Mouse (Mus musculus) bone marrow macrophage, adult 2 months (primary cell): ENCODE results near the gene Rplp2. TPM values are rescaled to one million over a fixed set of nuclear protein-coding genes. Genes with fewer than 3 reads are reported as not detected.

ENCODE experiments used
- H3K27ac ChIP-seq: 2 replicates; pipeline ENCODE4 v1.5.1; 2012; ENCODE audit warnings: low read depth, low read length; ENCODE audit not compliant: insufficient read depth
- H3K4me1 ChIP-seq: 2 replicates; pipeline ENCODE4 v1.6.1; 2012; ENCODE audit warnings: low read length; ENCODE audit not compliant: control insufficient read depth, insufficient read depth
- H3K4me3 ChIP-seq: 2 replicates; pipeline ENCODE4 v1.5.1; 2012; ENCODE audit warnings: mild to moderate bottlenecking, low read length, moderate library complexity; ENCODE audit not compliant: insufficient read depth
- CTCF ChIP-seq: IDR thresholded peaks from 2 replicates; pipeline ENCODE4 v1.5.1; 2012; ENCODE audit warnings: low read depth, mild to moderate bottlenecking, low read length, moderate library complexity
- POLR2A ChIP-seq: IDR thresholded peaks from 2 replicates; pipeline ENCODE4 v1.6.1; 2012; ENCODE audit warnings: mild to moderate bottlenecking, low read depth, low read length, borderline replicate concordance
- polyA plus RNA-seq: library from polyadenylated mRNA; stranded (reverse); fragments of >200 nt; gene quantifications from 2 replicates; pipeline ENCODE4 v1.2.4, GENCODE M21; 2012; ENCODE audit not compliant: missing spikeins, insufficient read depth, insufficient read length

Gene Rplp2
- polyA plus RNA-seq, 1 experiment: 2,115 TPM

DNA sequence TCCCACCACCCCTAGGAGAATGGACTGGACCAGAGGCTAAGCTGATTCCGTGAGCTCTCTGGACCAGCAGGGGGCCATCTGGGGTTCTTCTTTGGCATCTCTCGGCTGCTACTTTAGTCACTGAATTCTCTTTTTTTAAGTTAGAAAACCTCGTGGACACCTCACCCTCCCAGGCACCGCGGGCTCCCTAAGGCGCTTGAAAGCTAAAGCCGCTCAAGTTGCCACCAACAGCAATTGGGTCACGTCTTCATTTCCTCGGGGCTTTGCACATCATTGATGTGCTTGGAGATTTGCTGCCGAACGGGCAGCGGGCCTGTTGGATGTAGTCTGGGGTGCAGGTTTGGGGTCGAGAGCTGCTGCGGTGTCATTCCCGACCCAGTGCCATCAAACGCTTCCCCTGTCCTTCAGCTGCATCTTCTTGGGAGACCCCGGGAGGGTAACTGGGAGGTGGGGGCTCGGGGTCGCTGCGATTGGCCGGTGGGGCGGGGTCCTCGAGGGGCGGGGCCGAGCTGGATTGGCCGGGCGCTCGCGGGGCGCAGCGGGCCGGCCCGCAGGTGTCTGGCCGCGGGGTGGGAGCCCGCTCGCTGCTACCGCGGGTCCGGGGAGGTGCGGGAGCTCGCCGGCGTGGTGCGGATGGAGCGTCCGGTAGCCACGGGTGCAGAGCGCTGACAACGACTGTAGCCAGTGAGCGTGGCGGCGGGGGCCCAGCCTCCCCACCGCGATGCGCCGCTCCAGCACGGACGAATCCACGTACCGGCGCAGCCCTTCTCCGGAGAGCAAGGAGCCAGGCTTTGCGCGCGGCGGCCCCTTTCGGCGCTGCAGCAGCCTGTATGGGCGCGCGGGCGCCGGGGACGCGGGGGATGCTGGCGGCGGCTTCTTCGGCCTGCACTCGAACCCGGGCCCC is 34.6 kb downstream of the Rplp2 start:
- H3K4me3 ChIP-seq: no peak overlapping the region
- no peak overlapping the region for H3K27ac ChIP-seq
- TF ChIP-seq CTCF: no peak
- TF ChIP-seq POLR2A: no peak
- peaks cover 25% of the 10 kb centered on the region for H3K4me1 ChIP-seq

DNA sequence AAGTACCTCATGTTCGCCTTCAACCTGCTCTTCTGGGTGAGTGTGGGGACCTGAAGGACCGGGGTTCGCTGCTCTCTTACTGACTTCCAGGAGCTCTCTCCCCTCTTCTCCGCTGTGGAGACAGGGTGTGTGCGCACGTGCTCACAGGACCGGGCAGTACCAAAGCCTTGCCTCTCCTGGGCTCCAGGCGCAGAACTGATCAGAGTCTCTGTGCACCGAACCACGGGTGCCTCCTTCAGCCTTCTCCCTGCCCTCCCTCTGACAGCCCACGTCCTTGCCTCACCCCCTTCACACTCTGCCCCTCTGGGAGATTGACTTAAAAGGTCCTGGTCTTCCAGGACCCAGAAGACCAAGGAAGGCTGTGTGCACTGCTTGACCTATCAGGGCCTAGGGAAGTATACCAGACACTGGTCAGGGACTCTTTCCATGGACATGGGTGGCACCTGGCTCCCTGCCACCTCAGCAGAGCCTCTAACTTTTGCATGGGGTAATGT is 35.4 kb downstream of the Rplp2 start:
- Histone ChIP-seq H3K27ac (no peak overlapping the region), H3K4me1 (peaks cover 29% of the 10 kb centered on the region), H3K4me3 (no peak overlapping the region)
- TF ChIP-seq CTCF (no peak), POLR2A (no peak)

DNA sequence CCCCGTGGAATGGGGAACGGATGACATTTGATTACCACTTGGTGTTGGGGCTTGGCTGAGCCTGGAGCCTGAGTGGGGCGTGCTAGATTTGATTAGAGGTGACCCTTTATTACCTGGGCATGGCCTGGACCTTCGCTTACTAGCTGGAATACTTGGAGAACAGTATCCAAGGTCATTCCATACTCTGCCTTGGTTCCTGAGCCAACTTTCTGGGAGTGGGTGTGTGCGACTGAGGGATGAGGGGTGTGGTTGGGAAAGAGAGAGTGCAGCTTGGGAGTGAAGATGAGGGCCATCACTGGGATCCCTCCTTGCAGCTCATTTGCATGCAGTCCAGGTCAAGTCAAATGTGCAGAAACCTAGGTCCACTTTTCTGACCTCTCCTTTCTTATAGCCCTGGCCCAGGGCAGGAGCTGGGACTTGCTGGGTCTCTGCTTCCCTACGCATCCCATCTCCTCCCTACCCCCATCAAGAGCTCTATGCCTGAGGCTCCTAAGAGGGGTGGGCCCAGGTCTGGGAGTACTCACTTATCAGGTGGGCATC is 36.0 kb downstream of the Rplp2 start:
- Histone ChIP-seq H3K27ac (no peak overlapping the region), H3K4me1 (peaks cover 29% of the 10 kb centered on the region), H3K4me3 (no peak overlapping the region)
- TF ChIP-seq CTCF (no peak), POLR2A (no peak)

DNA sequence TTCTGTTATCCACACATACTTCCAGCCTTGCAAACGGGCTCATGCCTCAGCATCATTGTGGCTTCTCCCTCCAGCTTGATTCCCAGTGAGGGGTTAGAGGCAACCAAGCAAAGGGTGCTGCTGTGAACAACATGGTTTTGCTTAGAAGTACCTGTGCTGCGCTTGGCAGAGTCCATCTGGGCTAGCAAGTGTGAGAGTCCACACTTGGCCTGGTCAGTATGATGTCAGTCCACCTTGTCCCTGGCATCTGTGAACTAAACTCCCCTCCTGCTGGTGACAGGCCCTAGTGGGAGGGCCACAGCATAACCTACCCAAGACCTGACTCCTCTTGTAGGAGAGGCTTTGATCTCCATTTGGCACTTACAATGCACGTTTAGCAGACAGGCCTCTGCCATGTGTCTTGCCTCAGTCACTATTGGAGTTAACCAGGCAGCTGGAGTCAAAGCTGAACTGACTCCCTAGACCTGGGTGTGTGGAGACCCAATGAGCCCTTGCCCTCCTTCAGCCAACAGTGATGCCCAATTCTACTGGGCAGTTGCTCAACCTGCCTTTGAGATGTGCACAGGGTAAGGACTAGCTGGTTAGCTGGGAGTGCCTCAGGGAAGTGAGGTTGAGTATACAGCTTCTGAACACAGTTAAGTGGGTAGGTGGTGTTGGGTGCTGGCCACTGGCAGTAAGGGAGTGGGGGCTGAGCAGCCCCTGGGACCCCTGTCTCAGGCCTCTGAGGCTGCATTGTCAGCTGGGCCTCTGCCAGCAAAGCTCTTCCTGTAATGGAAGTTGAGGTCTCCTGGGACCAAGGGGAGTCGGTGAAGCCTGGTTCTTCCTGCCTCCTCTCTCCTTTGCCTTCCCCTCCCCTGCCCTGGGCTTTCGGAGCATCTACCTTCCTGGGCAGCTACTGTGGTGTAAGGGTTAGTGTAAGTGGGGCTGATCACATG is 37.3 kb downstream of the Rplp2 start:
- TF ChIP-seq POLR2A (no peak), CTCF (no peak)
- Histone ChIP-seq H3K4me1 (peaks cover 31% of the 10 kb centered on the region), H3K4me3 (no peak overlapping the region), H3K27ac (no peak overlapping the region)

DNA sequence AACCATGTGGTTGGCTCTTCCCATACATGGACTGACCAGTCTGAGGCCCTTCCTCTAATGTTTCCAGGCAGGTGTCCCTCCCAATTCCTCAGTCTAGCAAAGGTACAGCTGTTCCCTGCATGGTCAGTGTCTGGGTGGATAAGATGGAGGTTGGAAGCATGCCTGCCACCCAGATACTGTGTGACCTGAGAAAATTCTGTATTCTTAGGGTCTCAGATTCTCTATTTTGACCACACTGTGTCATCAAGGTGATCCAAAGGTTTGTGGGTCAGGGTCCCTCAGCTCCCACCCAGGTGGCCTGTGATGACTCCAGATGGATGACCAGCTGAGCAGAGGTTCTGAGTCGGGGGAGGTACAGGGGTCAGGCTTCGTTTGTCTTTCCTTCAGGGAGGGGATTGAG is 38.0 kb downstream of the Rplp2 start:
- Histone ChIP-seq H3K27ac (no peak overlapping the region), H3K4me1 (peaks cover 35% of the 10 kb centered on the region), H3K4me3 (no peak overlapping the region)
- TF ChIP-seq CTCF: no peak
- no peak for TF ChIP-seq POLR2A

DNA sequence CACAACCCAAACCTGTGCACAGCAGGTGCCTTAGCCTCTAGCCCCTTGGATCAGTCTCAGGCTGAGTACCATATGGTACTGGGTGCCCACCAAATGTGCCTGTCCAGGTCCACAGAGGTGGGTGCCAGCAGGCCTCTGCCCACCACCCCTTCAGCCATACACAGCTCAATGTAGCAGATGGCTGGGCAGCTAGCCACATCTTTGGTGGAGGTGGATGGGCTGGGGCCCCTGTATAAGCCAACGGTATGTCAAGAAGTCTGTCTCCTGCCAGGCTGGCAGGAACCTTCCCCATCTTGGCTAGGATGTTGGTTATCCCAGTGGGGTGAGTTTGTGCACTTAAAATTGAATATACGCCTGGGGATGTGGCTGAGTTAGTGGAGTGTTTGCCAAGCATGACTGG is 38.4 kb downstream of the Rplp2 start:
- H3K27ac ChIP-seq: no peak overlapping the region
- TF ChIP-seq CTCF: no peak
- no peak overlapping the region for H3K4me3 ChIP-seq
- H3K4me1 ChIP-seq: peaks cover 35% of the 10 kb centered on the region

DNA sequence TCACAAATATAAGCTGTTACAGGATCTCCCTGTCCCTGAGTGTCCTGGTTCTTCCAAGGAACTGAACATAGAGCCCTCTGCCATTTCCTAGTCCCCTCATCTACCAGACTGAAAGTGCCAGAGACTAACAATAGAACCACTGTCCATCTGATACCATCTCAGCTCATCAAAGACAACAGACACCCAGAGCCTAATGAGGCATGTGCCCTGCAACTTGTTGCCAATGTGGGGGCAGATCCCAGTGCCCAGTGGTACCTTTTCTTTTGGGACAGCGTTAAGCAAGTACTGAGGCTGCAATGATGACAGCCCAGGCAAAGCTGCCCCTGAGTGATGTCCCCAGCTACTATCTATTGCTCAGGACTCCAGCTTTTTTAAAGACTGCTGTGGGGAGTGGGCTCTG is 39.1 kb downstream of the Rplp2 start:
- Histone ChIP-seq H3K4me3 (no peak overlapping the region), H3K27ac (no peak overlapping the region), H3K4me1 (peaks cover 36% of the 10 kb centered on the region)
- TF ChIP-seq POLR2A (no peak), CTCF (no peak)

DNA sequence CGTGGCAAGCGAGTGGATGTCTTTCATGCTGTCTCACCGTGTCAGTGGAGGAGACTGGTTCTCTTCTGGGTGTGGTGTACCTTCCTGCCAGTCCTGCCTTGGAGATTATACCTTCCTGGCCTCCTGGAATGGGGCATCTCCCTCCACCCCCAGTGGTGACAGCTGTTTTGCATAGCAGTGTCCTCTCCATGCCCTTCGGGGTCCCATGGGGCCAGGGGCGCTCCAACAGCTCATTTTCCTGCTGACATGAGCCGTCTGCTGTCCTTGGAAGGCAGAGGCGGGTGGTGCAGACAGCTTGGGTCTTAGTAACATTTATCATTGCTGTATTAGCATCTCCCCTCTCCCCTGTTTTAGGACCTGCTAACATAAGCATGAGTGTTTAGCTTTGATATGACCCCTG is 40.0 kb downstream of the Rplp2 start:
- no peak for TF ChIP-seq POLR2A
- TF ChIP-seq CTCF: no peak
- Histone ChIP-seq H3K4me1 (peaks cover 39% of the 10 kb centered on the region), H3K4me3 (no peak overlapping the region), H3K27ac (no peak overlapping the region)

DNA sequence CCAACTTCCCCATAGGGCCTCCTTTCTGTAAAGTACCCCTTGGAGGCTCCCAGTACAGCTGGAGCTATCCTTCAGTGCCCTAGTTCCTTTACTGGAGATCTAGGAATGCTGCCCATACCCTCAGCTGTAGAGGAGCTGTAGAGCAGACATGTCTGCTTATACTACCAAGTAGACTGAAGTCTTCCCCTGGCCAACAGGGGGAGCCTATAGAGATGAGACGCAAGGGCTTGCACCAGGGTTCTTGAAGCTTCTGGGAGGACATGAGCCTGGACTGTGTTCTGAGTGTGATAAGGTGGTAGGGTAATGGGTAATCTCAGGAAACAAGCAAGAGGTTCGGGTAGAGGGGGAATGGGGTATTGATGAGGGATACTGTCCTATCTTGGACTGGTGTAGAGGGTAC is 44.0 kb downstream of the Rplp2 start:
- no peak for TF ChIP-seq POLR2A
- peak; percentile 42; the same call in 1 of the 2 replicates for TF ChIP-seq CTCF
- Histone ChIP-seq H3K27ac (peak overlapping the region; percentile 77), H3K4me1 (peaks cover 39% of the 10 kb centered on the region), H3K4me3 (no peak overlapping the region)

DNA sequence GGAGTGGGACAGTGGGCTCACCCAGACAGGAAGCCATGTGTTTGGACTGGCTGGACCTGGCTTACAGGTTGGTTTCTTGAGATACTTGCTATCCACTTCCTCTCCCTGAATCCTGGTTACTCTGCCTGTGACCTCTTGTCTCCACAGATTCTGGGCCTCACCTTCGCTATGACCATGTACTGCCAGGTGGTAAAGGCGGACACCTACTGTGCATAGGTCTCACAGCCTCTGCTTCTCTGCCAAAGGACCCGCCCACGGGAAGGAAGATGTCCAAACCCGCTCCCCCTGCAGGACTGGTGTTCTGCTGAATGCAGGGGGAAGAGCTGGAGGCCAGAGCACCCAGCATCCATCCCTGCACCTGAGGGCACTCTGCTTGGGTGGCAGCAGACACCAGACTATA is 45.6 kb downstream of the Rplp2 start:
- Histone ChIP-seq H3K4me1 (peaks cover 38% of the 10 kb centered on the region), H3K4me3 (no peak overlapping the region), H3K27ac (no peak overlapping the region)
- TF ChIP-seq POLR2A (no peak), CTCF (no peak)

DNA sequence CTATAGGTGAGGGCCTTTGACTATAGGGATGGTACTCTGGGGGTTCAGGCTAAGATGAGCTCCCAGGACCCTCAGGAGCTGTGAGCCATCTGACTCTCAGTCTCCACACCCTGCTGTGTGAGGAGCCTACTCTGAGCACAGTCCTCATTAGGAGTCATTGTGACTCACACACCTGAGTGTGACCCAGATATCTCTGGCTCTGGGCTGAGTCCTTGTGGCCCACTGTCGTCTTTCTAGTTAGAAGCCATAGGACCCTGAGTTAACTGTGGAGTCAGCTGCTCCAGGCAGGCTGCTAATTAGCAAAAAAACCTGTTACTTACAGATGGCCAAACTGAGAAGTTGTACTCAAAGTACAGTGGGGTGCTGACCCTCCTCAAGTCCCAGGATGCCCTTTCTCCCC is 46.6 kb downstream of the Rplp2 start:
- H3K4me3 ChIP-seq: no peak overlapping the region
- TF ChIP-seq POLR2A: no peak
- TF ChIP-seq CTCF: no peak
- no peak overlapping the region for H3K27ac ChIP-seq
- H3K4me1 ChIP-seq: peaks cover 40% of the 10 kb centered on the region
